Mouse (Mus musculus) small intestine, adult 2 months (tissue): ENCODE measurements around the gene Clcn1. TPM values are rescaled to one million over a fixed set of nuclear protein-coding genes. Genes with fewer than 3 reads are reported as not detected.

ENCODE experiments used
- H3K27ac ChIP-seq: fragments of 200-500 bp; 2 replicates; pipeline ENCODE4 v1.5.1; 2012; ENCODE audit warnings: low read depth, low read length, control low read depth, inconsistent platforms; ENCODE audit not compliant: insufficient read depth
- H3K27me3 ChIP-seq: fragments of 200-500 bp; 2 replicates; pipeline ENCODE4 v1.6.1; 2012; ENCODE audit warnings: mild to moderate bottlenecking, moderate library complexity, low read length, inconsistent platforms; ENCODE audit not compliant: control insufficient read depth, insufficient read depth
- H3K36me3 ChIP-seq: fragments of 200-500 bp; 2 replicates; pipeline ENCODE4 v1.6.1; 2012; ENCODE audit warnings: mild to moderate bottlenecking, low read length, control low read depth, inconsistent platforms; ENCODE audit not compliant: control insufficient read depth, insufficient read depth
- H3K4me1 ChIP-seq: fragments of 200-500 bp; 2 replicates; pipeline ENCODE4 v1.6.1; 2012; ENCODE audit warnings: low read length, inconsistent platforms, mixed read lengths; ENCODE audit not compliant: control insufficient read depth, insufficient read depth, insufficient read length
- H3K4me3 ChIP-seq: fragments of 200-500 bp; 2 replicates; pipeline ENCODE4 v1.5.1; 2012; ENCODE audit warnings: low read depth, mild to moderate bottlenecking, control low read depth, inconsistent platforms, low read length, moderate library complexity
- CTCF ChIP-seq: fragments of 200-500 bp; IDR thresholded peaks from 2 replicates; pipeline ENCODE4 v1.5.1; 2012; ENCODE audit warnings: low read depth, mild to moderate bottlenecking, control low read depth, inconsistent platforms, low read length, moderate library complexity, mixed read lengths; ENCODE audit not compliant: insufficient replicate concordance, insufficient read length; ENCODE audit errors: extremely low read depth
- POLR2A ChIP-seq: fragments of 200-500 bp; IDR thresholded peaks from 2 replicates; pipeline ENCODE4 v1.6.1; 2012; ENCODE audit warnings: low read depth, mild to moderate bottlenecking, control low read depth, inconsistent platforms, low read length, moderate library complexity
- WGBS: fragments of 180-500 bp; shearing (Covaris S2); methylation state at CpG from one replicate; pipeline ENCODE4 v1.1.7; 2018; 5-methylcytosine and 5-hydroxymethylcytosine counted together
- polyA plus RNA-seq: library from polyadenylated mRNA; depleted of rRNA; stranded (reverse); fragments of >200 nt; gene quantifications from 2 replicates; pipeline ENCODE4 v1.2.3, GENCODE M21; 2012; rRNA removed

Gene Clcn1
- polyA plus RNA-seq, result 0.18 and 0.24 TPM in 2 replicates

DNA sequence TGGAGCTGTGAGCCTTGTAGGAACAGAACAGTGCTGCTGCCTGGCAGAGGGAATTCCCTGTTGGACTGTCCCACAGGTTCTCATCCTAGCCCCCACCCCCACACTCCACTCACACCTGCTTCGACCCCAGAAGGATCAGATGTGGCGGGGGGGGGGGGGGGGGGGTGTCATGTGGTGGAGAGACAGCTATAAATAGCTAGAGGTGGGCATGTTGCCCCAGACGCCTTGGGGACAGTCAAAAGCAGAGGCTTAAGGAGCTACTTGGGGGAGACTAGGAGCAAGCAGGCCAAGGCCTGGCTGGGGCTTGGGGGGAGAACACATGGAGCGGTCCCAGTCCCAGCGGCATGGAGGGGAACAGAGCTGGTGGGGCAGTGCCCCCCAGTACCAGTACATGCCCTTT lies at the start of gene Clcn1:
Clcn1 (plus strand) TSS at position 238 of the 400 bp plus-strand sequence.
- WGBS, result 84% methylated on average over 5 of the region's 5 CpGs
- Histone ChIP-seq H3K4me3 (no peak within 1 kb of the TSS), H3K27ac (no peak within 1 kb of the TSS), H3K27me3 (no peaks in the 10 kb centered on the region), H3K4me1 (peaks cover 5% of the 10 kb centered on the region; the same call in 1 of the 2 replicates), H3K36me3 (peaks cover 17% of the 10 kb centered on the region)
- TF ChIP-seq POLR2A, result no peak
- no peak for TF ChIP-seq CTCF

DNA sequence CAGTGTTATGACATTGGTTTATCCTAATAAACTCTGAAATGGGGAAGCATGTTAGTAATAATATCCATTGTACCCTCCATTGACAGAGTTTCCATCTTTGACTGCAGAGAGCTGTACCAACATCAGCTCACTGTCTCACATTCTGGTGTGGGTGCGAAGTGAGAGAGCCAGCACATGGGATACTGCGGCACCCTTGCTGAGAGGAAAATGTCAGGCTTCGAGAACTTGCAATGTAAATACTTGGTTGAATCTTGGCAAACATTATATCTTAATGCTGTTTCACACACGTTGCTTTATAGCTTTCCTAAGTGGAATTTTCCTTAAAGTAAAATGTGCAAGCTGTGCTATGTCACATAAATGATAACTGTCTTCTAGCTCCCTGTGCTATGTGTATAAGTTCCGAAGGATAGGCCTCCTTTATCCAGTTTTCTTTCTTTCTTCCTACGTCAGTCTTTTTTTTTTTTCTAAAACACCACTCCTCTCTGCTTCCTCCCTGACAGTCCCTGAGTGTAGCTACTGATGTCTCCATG lies 49.1 kb upstream of the Clcn1 start:
- 67% methylated on average over 6 of the region's 6 CpGs for WGBS
- Histone ChIP-seq H3K36me3 (no peaks in the 10 kb centered on the region), H3K27me3 (no peaks in the 10 kb centered on the region), H3K27ac (no peak overlapping the region), H3K4me1 (no peaks in the 10 kb centered on the region), H3K4me3 (no peak overlapping the region)
- TF ChIP-seq CTCF (no peak), POLR2A (no peak)

- peaks cover 7% of the 10 kb centered on the region for H3K4me1 ChIP-seq
- WGBS, result 41% methylated on average over 6 of the region's 6 CpGs
- TF ChIP-seq CTCF, result no peak
- no peak for TF ChIP-seq POLR2A
Observed at GRCm38 (mm10) chr6:42241311-42242045, 45.0 kb upstream of the Clcn1 start.

GRCm38 (mm10) chr6:42245711-42246353 lies 40.7 kb upstream of the Clcn1 start, which contains the start of gene Gstk1:
Gene Gstk1 (plus strand): TSS chr6:42245935.
- no peaks in the 10 kb centered on the region for H3K27me3 ChIP-seq
- peaks cover 7% of the 10 kb centered on the region for H3K4me1 ChIP-seq
- 2% methylated on average over 28 of the region's 28 CpGs for WGBS
- peak; percentile 78; the same call in 1 of the 2 replicates for TF ChIP-seq POLR2A
- TF ChIP-seq CTCF, result no peak
- peak within 1 kb of the TSS; percentile 59 for H3K27ac ChIP-seq
- no peaks in the 10 kb centered on the region for H3K36me3 ChIP-seq
- peak within 1 kb of the TSS; percentile 90 for H3K4me3 ChIP-seq

More at GRCm38 (mm10) chr6:42241311-42242045, 45.0 kb upstream of the Clcn1 start:
- Histone ChIP-seq H3K27ac (no peak overlapping the region), H3K36me3 (no peaks in the 10 kb centered on the region), H3K27me3 (no peaks in the 10 kb centered on the region), H3K4me3 (no peak overlapping the region)

DNA sequence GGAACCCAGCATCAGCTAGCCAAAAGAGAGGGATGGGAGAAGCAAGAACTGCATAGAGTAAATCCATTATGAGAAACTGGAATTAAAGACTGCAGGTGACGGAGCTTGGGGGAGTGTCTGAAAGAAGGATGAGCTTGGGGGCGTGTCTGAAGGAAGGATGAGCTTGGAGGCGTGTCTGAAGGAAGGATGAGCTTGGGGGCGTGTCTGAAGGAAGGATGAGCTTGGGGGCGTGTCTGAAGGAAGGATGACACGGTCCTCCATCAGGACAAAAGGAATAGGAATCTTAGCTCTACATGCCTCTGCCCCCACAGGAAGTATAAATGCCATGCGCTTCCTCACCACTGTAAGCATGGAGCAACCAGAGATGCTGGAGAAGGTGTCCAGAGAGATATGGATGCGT lies 39.3 kb upstream of the Clcn1 start:
- Histone ChIP-seq H3K4me1 (peaks cover 7% of the 10 kb centered on the region), H3K36me3 (no peaks in the 10 kb centered on the region), H3K4me3 (no peak overlapping the region), H3K27ac (no peak overlapping the region), H3K27me3 (no peaks in the 10 kb centered on the region)
- 54% methylated on average over 8 of the region's 8 CpGs for WGBS
- TF ChIP-seq CTCF (no peak), POLR2A (no peak)

DNA sequence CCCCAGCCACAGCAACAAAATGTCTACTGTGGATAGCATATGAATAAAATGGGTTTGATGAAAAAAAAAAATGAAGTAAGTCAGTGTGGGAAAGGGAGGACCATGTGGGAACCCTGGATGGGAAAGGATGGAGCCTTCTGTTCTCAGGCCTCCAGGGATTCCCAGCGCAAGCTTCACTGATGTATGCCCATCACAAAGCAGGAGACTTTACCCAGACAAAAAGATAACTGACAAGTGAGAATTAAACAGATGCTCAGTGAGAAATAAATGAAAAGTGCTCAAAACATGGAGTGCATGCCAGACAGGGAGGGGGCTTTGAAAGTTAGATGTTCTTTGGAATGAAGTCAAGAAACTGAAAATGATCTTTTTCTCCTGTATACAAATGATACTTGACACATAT lies 38.5 kb upstream of the Clcn1 start:
- TF ChIP-seq POLR2A (no peak), CTCF (no peak)
- Histone ChIP-seq H3K27ac (no peak overlapping the region), H3K4me3 (no peak overlapping the region), H3K4me1 (peaks cover 7% of the 10 kb centered on the region), H3K36me3 (no peaks in the 10 kb centered on the region), H3K27me3 (no peaks in the 10 kb centered on the region)
- 95% methylated on average over 1 of the region's 1 CpGs for WGBS

GRCm38 (mm10) chr6:42251791-42252190 lies 34.7 kb upstream of the Clcn1 start:
- H3K27ac ChIP-seq, result no peak overlapping the region
- 85% methylated on average over 4 of the region's 4 CpGs for WGBS
- no peaks in the 10 kb centered on the region for H3K27me3 ChIP-seq
- H3K36me3 ChIP-seq, result no peaks in the 10 kb centered on the region
- TF ChIP-seq CTCF, result no peak
- TF ChIP-seq POLR2A, result no peak
- no peak overlapping the region for H3K4me3 ChIP-seq
- H3K4me1 ChIP-seq, result no peaks in the 10 kb centered on the region
